Mouse (Mus musculus) stomach, embryonic 14.5 days (tissue): ENCODE measurements around the gene Adam11. TPM values are rescaled to one million over a fixed set of nuclear protein-coding genes. Genes with fewer than 3 reads are reported as not detected.

Experiments used
- ATAC-seq: fragments of 200-750 bp; cut with Nextera tagmentation; 2 replicates; pipeline ENCODE4 v1.8.0; 2017; ENCODE audit warnings: low read depth, moderate TSS enrichment; ENCODE audit not compliant: insufficient number of reproducible peaks, insufficient read depth, low FRiP score
- H3K27ac ChIP-seq: fragments of 300-500 bp; sonication (generic); 2 replicates; pipeline ENCODE4 v1.5.1; 2014; ENCODE audit warnings: mild to moderate bottlenecking, low read length, moderate library complexity, mixed read lengths
- H3K27me3 ChIP-seq: fragments of 300-500 bp; sonication (generic); 2 replicates; pipeline ENCODE4 v1.6.1; 2014; ENCODE audit warnings: low read length, control low read depth, mixed read lengths; ENCODE audit not compliant: control insufficient read depth, insufficient read depth
- H3K36me3 ChIP-seq: fragments of 300-500 bp; sonication (generic); 2 replicates; pipeline ENCODE4 v1.6.1; 2014; ENCODE audit warnings: mild to moderate bottlenecking, control low read depth, low read length, moderate library complexity, mixed read lengths; ENCODE audit not compliant: control insufficient read depth, insufficient read depth
- H3K4me1 ChIP-seq: fragments of 300-500 bp; sonication (generic); 2 replicates; pipeline ENCODE4 v1.6.1; 2014; ENCODE audit warnings: low read length, control low read depth, mixed read lengths; ENCODE audit not compliant: control insufficient read depth, insufficient read depth
- H3K4me2 ChIP-seq: fragments of 300-500 bp; sonication (generic); replicated peaks from 2 replicates; pipeline ENCODE4 v1.6.1; 2014; ENCODE audit warnings: low read depth, low read length, control low read depth
- H3K4me3 ChIP-seq: fragments of 300-500 bp; sonication (generic); 2 replicates; pipeline ENCODE4 v1.5.1; 2014; ENCODE audit warnings: low read depth, low read length, control low read depth
- H3K9ac ChIP-seq: fragments of 300-500 bp; sonication (generic); replicated peaks from 2 replicates; pipeline ENCODE4 v1.6.1; 2014; ENCODE audit warnings: low read depth, mild to moderate bottlenecking, control low read depth, low read length, moderate library complexity, mixed read lengths
- H3K9me3 ChIP-seq: fragments of 300-500 bp; sonication (generic); 2 replicates; pipeline ENCODE4 v1.6.1; 2016; ENCODE audit warnings: low read depth, low read length, control low read depth; ENCODE audit not compliant: control insufficient read depth
- WGBS: fragments of 180-500 bp; shearing (Covaris S2); extraction: QIAGEN DNeasy Blood & Tissue Kit; methylation state at CpG from one replicate; pipeline ENCODE4 v1.1.7; 2014; 5-methylcytosine and 5-hydroxymethylcytosine counted together
- polyA plus RNA-seq: library from polyadenylated mRNA; unstranded; fragments of >200 nt; fragmentation: Nextera tagmentation; extraction: Ambion mirVana; gene quantifications from 2 replicates; pipeline ENCODE4 v1.2.1, GENCODE M21; 2014

Gene Adam11
- polyA plus RNA-seq, 1 experiment from 2014 or later, result 5.5 TPM

GRCm38 (mm10) chr11:102733146-102733545, 28.1 kb upstream of the Adam11 start:
- no peak for ATAC-seq
- WGBS, result 67% methylated on average over 5 of the region's 5 CpGs
- Histone ChIP-seq H3K27ac (no peak overlapping the region), H3K4me1 (no peaks in the 10 kb centered on the region), H3K27me3 (no peaks in the 10 kb centered on the region), H3K9me3 (no peaks in the 10 kb centered on the region), H3K4me3 (no peak overlapping the region), H3K4me2 (no peak overlapping the region), H3K36me3 (no peaks in the 10 kb centered on the region), H3K9ac (no peak overlapping the region)

GRCm38 (mm10) chr11:102734961-102735360, 26.3 kb upstream of the Adam11 start:
- no peaks in the 10 kb centered on the region for H3K27me3 ChIP-seq
- no peaks in the 10 kb centered on the region for H3K36me3 ChIP-seq
- no peak overlapping the region for H3K9ac ChIP-seq
- peaks cover 5% of the 10 kb centered on the region; the same call in 1 of the 2 replicates for H3K4me1 ChIP-seq
- ATAC-seq, result no peak
- no peaks in the 10 kb centered on the region for H3K9me3 ChIP-seq
- no peak overlapping the region for H3K4me2 ChIP-seq
- WGBS, result 89% methylated on average over 6 of the region's 6 CpGs
- no peak overlapping the region for H3K27ac ChIP-seq
- H3K4me3 ChIP-seq, result no peak overlapping the region

- Histone ChIP-seq H3K9ac (no peak overlapping the region), H3K4me1 (peaks cover 12% of the 10 kb centered on the region), H3K4me3 (no peak overlapping the region), H3K9me3 (no peaks in the 10 kb centered on the region), H3K27ac (no peak overlapping the region), H3K27me3 (no peaks in the 10 kb centered on the region), H3K36me3 (no peaks in the 10 kb centered on the region), H3K4me2 (no peak overlapping the region)
- ATAC-seq, result no peak
- WGBS, result 76% methylated on average over 3 of the region's 3 CpGs
Observed at GRCm38 (mm10) chr11:102738046-102738445, 23.2 kb upstream of the Adam11 start.

GRCm38 (mm10) chr11:102739278-102739966, 21.8 kb upstream of the Adam11 start:
- H3K4me2 ChIP-seq, result peak overlapping the region; percentile 55
- H3K9me3 ChIP-seq, result no peaks in the 10 kb centered on the region
- peaks cover 12% of the 10 kb centered on the region for H3K4me1 ChIP-seq
- no peak; the same call in 1 of the 2 replicates for ATAC-seq
- WGBS, result 6% methylated on average over 20 of the region's 20 CpGs
- no peak overlapping the region for H3K9ac ChIP-seq
- no peaks in the 10 kb centered on the region for H3K36me3 ChIP-seq
- no peak overlapping the region for H3K27ac ChIP-seq
- no peaks in the 10 kb centered on the region for H3K27me3 ChIP-seq
- peak overlapping the region; percentile 13; the same call in 1 of the 2 replicates for H3K4me3 ChIP-seq

- Histone ChIP-seq H3K4me3 (no peak overlapping the region), H3K36me3 (no peaks in the 10 kb centered on the region), H3K4me2 (no peak overlapping the region), H3K27ac (no peak overlapping the region), H3K9ac (no peak overlapping the region), H3K27me3 (no peaks in the 10 kb centered on the region), H3K9me3 (no peaks in the 10 kb centered on the region), H3K4me1 (peaks cover 12% of the 10 kb centered on the region)
- ATAC-seq, result no peak
- 56% methylated on average over 11 of the region's 11 CpGs for WGBS
Observed at GRCm38 (mm10) chr11:102740634-102741033, 20.6 kb upstream of the Adam11 start.

GRCm38 (mm10) chr11:102741129-102741950, 19.9 kb upstream of the Adam11 start:
- Histone ChIP-seq H3K9me3 (no peaks in the 10 kb centered on the region), H3K4me1 (peaks cover 12% of the 10 kb centered on the region), H3K27me3 (no peaks in the 10 kb centered on the region), H3K36me3 (no peaks in the 10 kb centered on the region), H3K27ac (no peak overlapping the region), H3K4me3 (no peak overlapping the region), H3K9ac (0 out of 2 replicates have a peak overlapping the region, but pooled peaks have one; percentile 7), H3K4me2 (0 out of 2 replicates have a peak overlapping the region, but pooled peaks have one; percentile 22)
- ATAC-seq, result no peak
- WGBS, result 15% methylated on average over 22 of the region's 22 CpGs

- Histone ChIP-seq H3K27ac (no peak overlapping the region), H3K36me3 (no peaks in the 10 kb centered on the region), H3K4me2 (no peak overlapping the region), H3K27me3 (no peaks in the 10 kb centered on the region), H3K4me3 (no peak overlapping the region), H3K9me3 (no peaks in the 10 kb centered on the region), H3K4me1 (peaks cover 12% of the 10 kb centered on the region), H3K9ac (no peak overlapping the region)
- 60% methylated on average over 7 of the region's 7 CpGs for WGBS
- ATAC-seq, result no peak
Observed at GRCm38 (mm10) chr11:102742066-102742465, 19.2 kb upstream of the Adam11 start.

- H3K4me1 ChIP-seq, result peaks cover 12% of the 10 kb centered on the region
- no peak for ATAC-seq
- no peaks in the 10 kb centered on the region for H3K27me3 ChIP-seq
- no peak overlapping the region for H3K4me3 ChIP-seq
- H3K36me3 ChIP-seq, result no peaks in the 10 kb centered on the region
- no peak overlapping the region for H3K4me2 ChIP-seq
- no peak overlapping the region for H3K9ac ChIP-seq
- WGBS, result 75% methylated on average over 5 of the region's 5 CpGs
- no peaks in the 10 kb centered on the region for H3K9me3 ChIP-seq
- no peak overlapping the region for H3K27ac ChIP-seq
Observed at GRCm38 (mm10) chr11:102742843-102743242, 18.4 kb upstream of the Adam11 start.
